Mouse (Mus musculus) CH12.LX (cell line): Measurements from ENCODE around the gene Rlf. TPM values are rescaled to one million over a fixed set of nuclear protein-coding genes. Genes with fewer than 3 reads are reported as not detected.

ENCODE experiments used
- DNase-seq: peaks from one replicate; pipeline ENCODE4 v3.0.0-alpha.2; 2013; ENCODE audit errors: extremely low read depth
- H3K27ac ChIP-seq: 2 replicates; pipeline ENCODE4 v1.5.1; 2012; ENCODE audit warnings: low read depth, mild to moderate bottlenecking, control low read depth, moderate library complexity; ENCODE audit not compliant: insufficient read depth
- H3K27me3 ChIP-seq: replicated peaks from 2 replicates; pipeline ENCODE3; 2012; ENCODE audit warnings: inconsistent platforms
- H3K36me3 ChIP-seq, 2 experiments: replicated peaks in 1 of 2; 2 replicates each; pipeline versions ENCODE3 to v1.6.1; 2012; ENCODE audit warnings: inconsistent platforms in 1 of 2, low read length in 1 of 2, mild to moderate bottlenecking in 1 of 2, mixed read lengths in 1 of 2, moderate library complexity in 1 of 2; ENCODE audit not compliant: control insufficient read depth in 1 of 2, insufficient read depth in 1 of 2
- H3K4me1 ChIP-seq, 2 experiments: 2 replicates each; pipeline ENCODE4 v1.6.1; 2012; ENCODE audit warnings: inconsistent platforms in 1 of 2, moderate library complexity in 1 of 2; ENCODE audit not compliant: insufficient read depth in 2 of 2, control insufficient read depth in 1 of 2
- H3K4me2 ChIP-seq: 2 replicates; pipeline ENCODE4 v1.6.1; 2012; ENCODE audit warnings: low read depth, mild to moderate bottlenecking, control low read depth; ENCODE audit not compliant: poor library complexity, insufficient read depth, severe bottlenecking
- H3K4me3 ChIP-seq, 3 experiments: fragments of 150-350 bp in 1 of 3; sonication (generic) in 1 of 3; replicated peaks in 1 of 3; 2 replicates each; pipeline versions ENCODE3 to v1.5.1; 2011 to 2012; ENCODE audit warnings: low read depth in 2 of 3, low read length in 2 of 3, mild to moderate bottlenecking in 2 of 3, moderate library complexity in 2 of 3, control low read depth in 1 of 3, improper control_type of control experiment in 1 of 3, inconsistent platforms in 1 of 3, mixed read lengths in 1 of 3; ENCODE audit not compliant: poor library complexity in 1 of 3
- H3K79me2 ChIP-seq: replicated peaks from 2 replicates; pipeline ENCODE4 v1.6.1; 2012; ENCODE audit warnings: mild to moderate bottlenecking, moderate library complexity; ENCODE audit not compliant: control insufficient read depth, poor library complexity, insufficient read depth, severe bottlenecking; ENCODE audit errors: extremely low read depth
- H3K9ac ChIP-seq: 2 replicates; pipeline ENCODE4 v1.6.1; 2012; ENCODE audit warnings: low read depth, mild to moderate bottlenecking, control low read depth, moderate library complexity; ENCODE audit not compliant: insufficient read depth
- H3K9me3 ChIP-seq: replicated peaks from 2 replicates; pipeline ENCODE3; 2012; ENCODE audit warnings: low read length, inconsistent platforms, mixed read lengths
- BHLHE40 ChIP-seq: IDR thresholded peaks from 2 replicates; pipeline ENCODE4 v1.6.1; 2011; ENCODE audit warnings: mild to moderate bottlenecking, low read depth, low read length, improper control_type of control experiment
- CHD1 ChIP-seq: IDR thresholded peaks from 2 replicates; pipeline ENCODE4 v1.6.1; 2012; ENCODE audit warnings: low read depth, low read length, improper control_type of control experiment, inconsistent platforms
- CTCF ChIP-seq, 2 experiments: IDR thresholded peaks in 1 of 2; conservative IDR thresholded peaks in 1 of 2; 2 replicates each; pipeline ENCODE4 v1.5.1; 2011 to 2012; ENCODE audit warnings: low read depth in 2 of 2, low read length in 2 of 2, improper control_type of control experiment in 1 of 2, inconsistent platforms in 1 of 2, mild to moderate bottlenecking in 1 of 2, moderate library complexity in 1 of 2
- E2F4 ChIP-seq: IDR thresholded peaks from 2 replicates; pipeline ENCODE4 v1.6.1; 2011; ENCODE audit warnings: low read depth, low read length, improper control_type of control experiment; ENCODE audit not compliant: insufficient replicate concordance
- ELF1 ChIP-seq: IDR thresholded peaks from 2 replicates; pipeline ENCODE4 v1.6.1; 2014; ENCODE audit warnings: low read depth, mild to moderate bottlenecking, inconsistent platforms, low read length, improper control_type of control experiment
- GABPA ChIP-seq: IDR thresholded peaks from 2 replicates; pipeline ENCODE4 v1.6.1; 2012; ENCODE audit warnings: low read depth, low read length, improper control_type of control experiment, inconsistent platforms; ENCODE audit not compliant: insufficient replicate concordance
- IRF4 ChIP-seq: IDR thresholded peaks from 2 replicates; pipeline ENCODE4 v1.6.1; 2014; ENCODE audit warnings: low read depth, mild to moderate bottlenecking, inconsistent platforms, low read length, improper control_type of control experiment
- MAFK ChIP-seq: IDR thresholded peaks from 2 replicates; pipeline ENCODE4 v1.6.1; 2011; ENCODE audit warnings: low read length, improper control_type of control experiment; ENCODE audit not compliant: insufficient replicate concordance
- MAZ ChIP-seq: IDR thresholded peaks from 2 replicates; pipeline ENCODE4 v1.6.1; 2012; ENCODE audit warnings: low read depth, mild to moderate bottlenecking, inconsistent platforms, low read length, improper control_type of control experiment, moderate library complexity
- MXI1 ChIP-seq: IDR thresholded peaks from 2 replicates; pipeline ENCODE4 v1.6.1; 2011; ENCODE audit warnings: mild to moderate bottlenecking, low read depth, low read length, improper control_type of control experiment
- POLR2A ChIP-seq: IDR thresholded peaks from 2 replicates; pipeline ENCODE4 v1.6.1; 2011; ENCODE audit warnings: low read depth, mild to moderate bottlenecking, improper control_type of control experiment, low read length
- RCOR1 ChIP-seq: conservative IDR thresholded peaks from 2 replicates; pipeline ENCODE4 v1.6.1; 2012; ENCODE audit warnings: low read depth, mild to moderate bottlenecking, inconsistent platforms, low read length, improper control_type of control experiment
- SMC3 ChIP-seq: IDR thresholded peaks from 2 replicates; pipeline ENCODE4 v1.6.1; 2011; ENCODE audit warnings: low read depth, low read length, improper control_type of control experiment
- UBTF ChIP-seq: IDR thresholded peaks from 2 replicates; pipeline ENCODE4 v1.6.1; 2012; ENCODE audit warnings: low read depth, mild to moderate bottlenecking, inconsistent platforms, low read length, improper control_type of control experiment, moderate library complexity
- USF1 ChIP-seq: IDR thresholded peaks from 2 replicates; pipeline ENCODE4 v1.6.1; 2014; ENCODE audit warnings: low read depth, mild to moderate bottlenecking, inconsistent platforms, low read length, improper control_type of control experiment
- ZMIZ1 ChIP-seq: IDR thresholded peaks from 2 replicates; pipeline ENCODE4 v1.6.1; 2012; ENCODE audit warnings: low read depth, mild to moderate bottlenecking, inconsistent platforms, low read length, improper control_type of control experiment
- ZNF384 ChIP-seq: IDR thresholded peaks from 2 replicates; pipeline ENCODE4 v1.6.1; 2012; ENCODE audit warnings: low read depth, low read length, improper control_type of control experiment, inconsistent platforms
- dilution Hi-C: fragments of 300-500 bp; cut with MboI; formaldehyde crosslinking; loops from 2 replicates; pipeline ENCODE4 v1.14.3; 2020; ENCODE audit warnings: low sequenced_read_pairs; ENCODE audit not compliant: extremely low pct_unique_long_range_greater_than_20kb, extremely low pct_ligation_motif_present
- in situ Hi-C: fragments of 300-500 bp; cut with MboI; formaldehyde crosslinking; loops from 3 replicates; pipeline ENCODE4 v1.14.3; 2019; ENCODE audit warnings: low sequenced_read_pairs, low pct_ligation_motif_present, low pct_unique_long_range_greater_than_20kb, mixed read lengths
- polyA plus RNA-seq: library from polyadenylated mRNA; unstranded; fragments of >175 nt; gene quantifications from 2 replicates; pipeline ENCODE4 v1.2.1, GENCODE M21; 2012; ENCODE audit warnings: low read depth; ENCODE audit not compliant: insufficient read length
- total RNA-seq, 2 experiments: library from RNA; depleted of rRNA; stranded (reverse); fragments of 300-350 nt in 1 of 2; fragments of >200 nt in 1 of 2; gene quantifications; 2 replicates each; pipeline ENCODE4 v1.2.3; 2012 to 2014

The Rlf gene
- total and polyA plus RNA-seq, 3 experiments, result 9.4 to 25.5 (median 17.4) TPM

- dilution Hi-C loops (no loop called here), in situ Hi-C loops (no loop called here)
- H3K27me3 ChIP-seq, result no peaks in the 10 kb centered on the region
- H3K9ac ChIP-seq, result no peak overlapping the region
- no peak overlapping the region for H3K4me2 ChIP-seq
- no peak overlapping the region for H3K4me3 ChIP-seq
- peaks cover 8 to 60% of the 10 kb centered on the region in 2 experiments for H3K36me3 ChIP-seq
- H3K9me3 ChIP-seq, result no peaks in the 10 kb centered on the region
- peaks cover 0 to 6% of the 10 kb centered on the region in 2 experiments; a peak in 2 of 4 replicates for H3K4me1 ChIP-seq
- TF ChIP-seq MAZ (no peak), CTCF (conservative IDR thresholded peaks at IDR 0.05 in 1 of 2, IDR thresholded peaks at IDR 0.05 in 1 of 2; ENCODE audit: low read depth in 2 of 2, low read length in 2 of 2) (no peak), RCOR1 (no peak), USF1 (no peak), E2F4 (no peak), IRF4 (no peak), GABPA (no peak), ZNF384 (no peak), POLR2A (no peak), CHD1 (no peak), MXI1 (no peak), UBTF (no peak), ELF1 (no peak), MAFK (no peak)
- H3K27ac ChIP-seq, result no peak overlapping the region
- no peak for DNase-seq
- peaks cover 16% of the 10 kb centered on the region for H3K79me2 ChIP-seq
These were observed 25.5 kb downstream of the Rlf start for GRCm38 (mm10) chr4:121189341-121189740.

DNA sequence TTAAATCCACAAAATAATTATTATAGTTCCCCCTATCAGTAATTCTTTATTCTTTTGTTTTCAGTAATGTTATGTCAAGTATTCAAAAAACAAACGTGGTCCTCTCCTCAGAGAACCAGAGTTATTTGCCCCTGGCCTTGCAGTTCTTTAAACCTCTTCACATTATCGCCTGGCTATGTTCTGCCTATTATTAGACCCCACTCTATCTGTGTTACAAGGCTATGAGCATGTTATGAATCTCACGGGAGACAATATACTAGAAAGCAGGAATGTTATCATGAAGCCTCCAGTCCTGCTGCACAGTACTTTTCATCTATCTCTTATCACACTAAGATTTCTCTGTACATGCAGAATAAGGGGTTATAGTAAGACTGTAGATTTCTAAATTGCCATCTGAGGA lies 35.2 kb downstream of the Rlf start:
- Histone ChIP-seq H3K4me1 (no peaks in the 10 kb centered on the region), H3K79me2 (no peaks in the 10 kb centered on the region), H3K27me3 (no peaks in the 10 kb centered on the region), H3K9me3 (no peaks in the 10 kb centered on the region), H3K4me3 (no peak overlapping the region), H3K4me2 (no peak overlapping the region), H3K27ac (no peak overlapping the region), H3K36me3 (peaks cover 6 to 36% of the 10 kb centered on the region in 2 experiments), H3K9ac (no peak overlapping the region)
- no peak for DNase-seq
- in situ Hi-C loops, result no loop called here
- dilution Hi-C loops, result no loop called here
- no peak for TF ChIP-seq ZMIZ1
- no peak for TF ChIP-seq UBTF
- no peak for TF ChIP-seq SMC3
- no peak for TF ChIP-seq BHLHE40
